ENCODE assay signal across 8 mouse cellular contexts in genomic region chr11:69527098-69528030, GRCm38 (mm10). TPM values are rescaled to one million over a fixed set of nuclear protein-coding genes. Genes with fewer than 3 reads are reported as not detected.
DNase-seq lines count a peak whose midpoint lies in the region; ATAC-seq lines count a peak whose summit lies in the region.

No protein-coding gene starts in this region.

- peak overlapping the region; percentile 54 for H3K4me3 ChIP-seq in heart, embryonic 10.5 days
- peak overlapping the region; percentile 30 for H3K4me3 ChIP-seq in forebrain, embryonic 12.5 days (replicated peaks)
- no peak overlapping the region for H3K4me3 ChIP-seq in liver, embryonic 15.5 days (replicated peaks)

- peak overlapping the region; percentile 55 for H3K9ac ChIP-seq in forebrain, embryonic 12.5 days
- no peak overlapping the region for H3K9ac ChIP-seq in liver, embryonic 15.5 days

- peak; percentile 72 for ATAC-seq in forebrain, embryonic 12.5 days (ENCODE audit: low FRiP score)
- ATAC-seq in liver, embryonic 15.5 days (ENCODE audit: insufficient read depth) = no peak

- no peaks in the 10 kb centered on the region for H3K27me3 ChIP-seq in heart, embryonic 10.5 days (ENCODE audit: insufficient read depth, poor library complexity, severe bottlenecking)
- H3K27me3 ChIP-seq in forebrain, embryonic 12.5 days = peaks cover 5% of the 10 kb centered on the region; the same call in 1 of the 2 replicates
- peaks cover 46% of the 10 kb centered on the region for H3K27me3 ChIP-seq in liver, embryonic 15.5 days

- peak overlapping the region; percentile 83 for H3K27ac ChIP-seq in heart, embryonic 10.5 days
- peak overlapping the region; percentile 97 for H3K27ac ChIP-seq in forebrain, embryonic 12.5 days
- H3K27ac ChIP-seq in liver, embryonic 15.5 days (replicated peaks) = no peak overlapping the region

- peaks cover 9% of the 10 kb centered on the region for H3K4me1 ChIP-seq in heart, embryonic 10.5 days
- H3K4me1 ChIP-seq in forebrain, embryonic 12.5 days = peaks cover 22% of the 10 kb centered on the region
- no peaks in the 10 kb centered on the region for H3K4me1 ChIP-seq in liver, embryonic 15.5 days (replicated peaks)

- WGBS in heart, embryonic 10.5 days = 16% methylated on average over 30 of the region's 30 CpGs
- 2% methylated on average over 30 of the region's 30 CpGs for WGBS in forebrain, embryonic 12.5 days
- WGBS in liver, embryonic 15.5 days (ENCODE audit: insufficient replicate concordance) = 19% methylated on average over 30 of the region's 30 CpGs

- H3K4me2 ChIP-seq in forebrain, embryonic 12.5 days = peak overlapping the region; percentile 55
- H3K4me2 ChIP-seq in liver, embryonic 15.5 days = 0 out of 2 replicates have a peak overlapping the region, but pooled peaks have one; percentile 11

- no peaks in the 10 kb centered on the region for H3K36me3 ChIP-seq in heart, embryonic 10.5 days
- H3K36me3 ChIP-seq in forebrain, embryonic 12.5 days (replicated peaks) = no peaks in the 10 kb centered on the region
- H3K36me3 ChIP-seq in liver, embryonic 15.5 days (replicated peaks) = no peaks in the 10 kb centered on the region

- DNase-seq in heart, embryonic 10.5 days (ENCODE audit: low spot score) = no peak
- no peak for DNase-seq in heart, adult 9 months (ENCODE audit: low spot score in 2 of 2)
- DNase-seq in MN1 (ENCODE audit: low spot score) = peak; percentile 70
- DNase-seq in frontal cortex, postnatal 25 days (ENCODE audit: low spot score in 2 of 2) = no peak
- no peak for DNase-seq in thymus, postnatal 4 days
- no peak for DNase-seq in spleen, postnatal 36 days (ENCODE audit: low spot score in 2 of 2)

- H3K9me3 ChIP-seq in heart, embryonic 10.5 days = no peaks in the 10 kb centered on the region
- H3K9me3 ChIP-seq in forebrain, embryonic 12.5 days = no peaks in the 10 kb centered on the region
- no peaks in the 10 kb centered on the region for H3K9me3 ChIP-seq in liver, embryonic 15.5 days (replicated peaks)

RNA-seq across cellular contexts. Expression of gene Dnah2, which starts 21.5 kb away (rescaled TPM):
- 0.18 and 0.95 TPM in 2 replicates for polyA plus RNA-seq in heart, embryonic 10.5 days (2016; fragmentation: Nextera tagmentation; extraction: Ambion mirVana)
- polyA plus RNA-seq in forebrain, embryonic 12.5 days (2016; fragmentation: Nextera tagmentation; extraction: Ambion mirVana) = 1.7 and 2.1 TPM in 2 replicates
- 0.07 and 0.20 TPM in 2 replicates for polyA plus RNA-seq in liver, embryonic 15.5 days (2015; fragmentation: Nextera tagmentation; extraction: Ambion mirVana)

RNA-seq across cellular contexts. Expression of gene Efnb3, which starts 32.6 kb away (rescaled TPM):
- polyA plus RNA-seq in heart, embryonic 10.5 days (2016; fragmentation: Nextera tagmentation; extraction: Ambion mirVana) = 61.0 and 89.9 TPM in 2 replicates
- polyA plus RNA-seq in forebrain, embryonic 12.5 days (2016; fragmentation: Nextera tagmentation; extraction: Ambion mirVana) = 63.7 and 72.7 TPM in 2 replicates
- 0.50 and 0.58 TPM in 2 replicates for polyA plus RNA-seq in liver, embryonic 15.5 days (2015; fragmentation: Nextera tagmentation; extraction: Ambion mirVana)

RNA-seq across cellular contexts. Expression of gene Wrap53, which starts 52.7 kb away (rescaled TPM):
- polyA plus RNA-seq in heart, embryonic 10.5 days (2016; fragmentation: Nextera tagmentation; extraction: Ambion mirVana) = 27.2 and 32.4 TPM in 2 replicates
- 33.0 and 36.0 TPM in 2 replicates for polyA plus RNA-seq in forebrain, embryonic 12.5 days (2016; fragmentation: Nextera tagmentation; extraction: Ambion mirVana)
- polyA plus RNA-seq in liver, embryonic 15.5 days (2015; fragmentation: Nextera tagmentation; extraction: Ambion mirVana) = 15.9 and 16.9 TPM in 2 replicates

RNA-seq across cellular contexts. Expression of gene Trp53, which starts 52.8 kb away (rescaled TPM):
- 104 and 161 TPM in 2 replicates for polyA plus RNA-seq in heart, embryonic 10.5 days (2016; fragmentation: Nextera tagmentation; extraction: Ambion mirVana)
- polyA plus RNA-seq in forebrain, embryonic 12.5 days (2016; fragmentation: Nextera tagmentation; extraction: Ambion mirVana) = 120 and 124 TPM in 2 replicates
- polyA plus RNA-seq in liver, embryonic 15.5 days (2015; fragmentation: Nextera tagmentation; extraction: Ambion mirVana) = 62.4 and 63.8 TPM in 2 replicates

Comparison
In these comparisons a context has a peak if more than half of its experiments do, and no peak if none do; other contexts are left out.
1. RNA of gene Efnb3, which starts 32.6 kb away (polyA plus RNA-seq): 63.7 to 72.7 TPM in forebrain, embryonic 12.5 days and 61.0 to 89.9 TPM in heart, embryonic 10.5 days; 0.50 to 0.58 TPM in liver, embryonic 15.5 days; every median in the first group is over 10 times any median in the second.